Mouse (Mus musculus) left cerebral cortex, postnatal 10 days (tissue): Measurements from ENCODE around the gene Camk2n1. TPM values are rescaled to one million over a fixed set of nuclear protein-coding genes. Genes with fewer than 3 reads are reported as not detected.
"Not testable (repeated sequence)": the region's sequence is repeated elsewhere in the genome, so short reads cannot be mapped to it uniquely, and the experiment has no call there.

ENCODE experiments used
- DNase-seq, 2 experiments: peaks; one replicate each; pipeline ENCODE4 v3.0.0; 2021 to 2022; ENCODE audit warnings: low spot score in 2 of 2, mixed read lengths in 1 of 2; ENCODE audit errors: extremely low spot score in 1 of 2
- intact Hi-C: fragments of 180-260 bp; cut with DNase I; formaldehyde crosslinking; loops from one replicate; pipeline ENCODE4 v1.15.1; 2025
- total RNA-seq, 2 experiments: library from RNA; stranded (reverse); gene quantifications; 2 replicates each; pipeline ENCODE4 v1.2.3; 2021

Camk2n1 gene
- 100 to 1,000 TPM; 377 to 385 TPM for total RNA-seq

GRCm38 (mm10) chr4:138453753-138454570 is at the start of gene Camk2n1:
Gene Camk2n1 (plus strand): TSS chr4:138454314.
- DNase-seq = peak; percentile 81 to 91
- intact Hi-C loops = no loop called here

- intact Hi-C loops = no loop called here
- no peak for DNase-seq
Measured at GRCm38 (mm10) chr4:138404806-138405205, 49.3 kb upstream of the Camk2n1 start.

- intact Hi-C loops = no loop called here
- DNase-seq = no peak
Measured at GRCm38 (mm10) chr4:138407479-138408194, 46.5 kb upstream of the Camk2n1 start.

GRCm38 (mm10) chr4:138411011-138411410 is 43.1 kb upstream of the Camk2n1 start:
- no peak for DNase-seq

GRCm38 (mm10) chr4:138411504-138412121 is 42.5 kb upstream of the Camk2n1 start:
- no peak for DNase-seq
- intact Hi-C loops = no loop called here

More at GRCm38 (mm10) chr4:138411011-138411410, 43.1 kb upstream of the Camk2n1 start:
- intact Hi-C loops = no loop called here

- intact Hi-C loops = no loop called here
- peak; percentile 63 to 67 for DNase-seq
Measured at GRCm38 (mm10) chr4:138414725-138415124, 39.4 kb upstream of the Camk2n1 start.

GRCm38 (mm10) chr4:138415991-138416390 is 38.1 kb upstream of the Camk2n1 start:
- peak in 1 of 2 experiments; percentile 52 for DNase-seq
- intact Hi-C loops = no loop called here

GRCm38 (mm10) chr4:138416414-138416813 is 37.7 kb upstream of the Camk2n1 start:
- DNase-seq = no peak

GRCm38 (mm10) chr4:138417882-138418281 is 36.2 kb upstream of the Camk2n1 start:
- no peak for DNase-seq
- intact Hi-C loops = no loop called here

More at GRCm38 (mm10) chr4:138416414-138416813, 37.7 kb upstream of the Camk2n1 start:
- intact Hi-C loops = no loop called here

GRCm38 (mm10) chr4:138418340-138418957 is 35.7 kb upstream of the Camk2n1 start:
- intact Hi-C loops = no loop called here
- peak in 1 of 2 experiments; percentile 53 for DNase-seq

GRCm38 (mm10) chr4:138425028-138425427 is 29.1 kb upstream of the Camk2n1 start:
- intact Hi-C loops = loop anchor here (5.0 kb wide), 1 partner anchor 38 kb away; no protein-coding TSS in a partner anchor

GRCm38 (mm10) chr4:138425604-138426003 is 28.5 kb upstream of the Camk2n1 start:
- DNase-seq = not testable (repeated sequence)
- intact Hi-C loops = loop anchor here (2.0 to 5.0 kb wide), 2 partner anchors 38 to 107 kb away; no protein-coding TSS in a partner anchor

More at GRCm38 (mm10) chr4:138425028-138425427, 29.1 kb upstream of the Camk2n1 start:
- no peak for DNase-seq

GRCm38 (mm10) chr4:138426778-138427705 is 27.1 kb upstream of the Camk2n1 start:
- intact Hi-C loops = loop anchor here (2.0 to 5.0 kb wide), 2 partner anchors 40 to 108 kb away; no protein-coding TSS in a partner anchor
- peak; percentile 88 for DNase-seq

- no peak for DNase-seq
- intact Hi-C loops = loop anchor here (5.0 kb wide), 1 partner anchor 42 kb away; no protein-coding TSS in a partner anchor
Measured at GRCm38 (mm10) chr4:138429778-138430177, 24.3 kb upstream of the Camk2n1 start.

- intact Hi-C loops = no loop called here
- DNase-seq = no peak
Measured at GRCm38 (mm10) chr4:138431340-138431739, 22.8 kb upstream of the Camk2n1 start.

- peak; percentile 95 to 98 for DNase-seq
- intact Hi-C loops = no loop called here
Measured at GRCm38 (mm10) chr4:138434347-138435316, 19.5 kb upstream of the Camk2n1 start, which contains the start of gene Mul1. Gene Mul1 (plus strand): TSS chr4:138434671.
